Mouse (Mus musculus) thymus, postnatal 10 days (tissue): ENCODE results near the gene Fam129c.

Experiments used
- DNase-seq, 2 experiments: peaks; one replicate each; pipeline ENCODE4 v3.0.0; 2021; ENCODE audit warnings: low spot score in 2 of 2

Gene Fam129c

GRCm38 (mm10) chr8:71597451-71597850, at the start of gene Fam129c:
Fam129c (plus strand) TSS chr8:71597648.
- DNase-seq: no peak

GRCm38 (mm10) chr8:71550754-71551153, 46.7 kb upstream of the Fam129c start:
- peak in 1 of 2 experiments; percentile 58 for DNase-seq

GRCm38 (mm10) chr8:71552770-71553169, 44.7 kb upstream of the Fam129c start:
- DNase-seq: no peak

- no peak for DNase-seq
These were observed 43.4 kb upstream of the Fam129c start for GRCm38 (mm10) chr8:71554001-71554400.

GRCm38 (mm10) chr8:71554644-71555043, 42.8 kb upstream of the Fam129c start:
- DNase-seq: no peak

GRCm38 (mm10) chr8:71558071-71558957, 39.1 kb upstream of the Fam129c start, which contains the start of gene Tmem221:
Tmem221 (minus strand) TSS chr8:71558871.
- DNase-seq: peak; percentile 68 to 74

GRCm38 (mm10) chr8:71558958-71559690, 38.3 kb upstream of the Fam129c start:
- DNase-seq: peak; percentile 84

GRCm38 (mm10) chr8:71560071-71560470, 37.4 kb upstream of the Fam129c start:
- no peak for DNase-seq

- no peak for DNase-seq
These were observed 36.7 kb upstream of the Fam129c start for GRCm38 (mm10) chr8:71560765-71561164.

GRCm38 (mm10) chr8:71561401-71561800, 36.0 kb upstream of the Fam129c start:
- DNase-seq: peak; percentile 48 to 73

- peak; percentile 73 to 90 for DNase-seq
These were observed 34.7 kb upstream of the Fam129c start for GRCm38 (mm10) chr8:71562751-71563150.

GRCm38 (mm10) chr8:71563992-71564391, 33.5 kb upstream of the Fam129c start:
- DNase-seq: no peak

- DNase-seq: no peak
These were observed 30.9 kb upstream of the Fam129c start, which contains the start of gene Nxnl1 for GRCm38 (mm10) chr8:71566501-71566900. Nxnl1 (minus strand) TSS chr8:71566601.

GRCm38 (mm10) chr8:71567587-71567986, 29.9 kb upstream of the Fam129c start:
- DNase-seq: no peak

GRCm38 (mm10) chr8:71568387-71568937, 29.0 kb upstream of the Fam129c start, which contains the start of gene Slc27a1:
Slc27a1 (plus strand) TSS chr8:71568882.
- DNase-seq: no peak

- DNase-seq: no peak
These were observed 28.5 kb upstream of the Fam129c start for GRCm38 (mm10) chr8:71568941-71569340.

- DNase-seq: peak in 1 of 2 experiments; percentile 45
These were observed 27.8 kb upstream of the Fam129c start for GRCm38 (mm10) chr8:71569366-71570290.

- DNase-seq: peak; percentile 83 to 84
These were observed 27.0 kb upstream of the Fam129c start for GRCm38 (mm10) chr8:71570291-71570954.

GRCm38 (mm10) chr8:71572077-71572476, 25.4 kb upstream of the Fam129c start:
- DNase-seq: no peak

GRCm38 (mm10) chr8:71572847-71573633, 24.4 kb upstream of the Fam129c start:
- no peak for DNase-seq
